Mouse (Mus musculus) spleen, adult 2 months (tissue): ENCODE data around the gene Grik5. TPM values are rescaled to one million over a fixed set of nuclear protein-coding genes. Genes with fewer than 3 reads are reported as not detected.

ENCODE experiments used
- DNase-seq, 2 experiments: peaks; one replicate each; pipeline versions ENCODE4 v3.0.0 to v3.0.0-alpha.2; 2012 to 2021; ENCODE audit warnings: low spot score in 2 of 2, low read depth in 1 of 2
- H3K27ac ChIP-seq: fragments of 200-500 bp; 2 replicates; pipeline ENCODE4 v1.5.1; 2012; ENCODE audit warnings: low read length, inconsistent platforms; ENCODE audit not compliant: insufficient read depth
- H3K27me3 ChIP-seq: fragments of 200-500 bp; 2 replicates; pipeline ENCODE4 v1.6.1; 2012; ENCODE audit warnings: mild to moderate bottlenecking, moderate library complexity, low read length, inconsistent platforms; ENCODE audit not compliant: control insufficient read depth, insufficient read depth
- H3K36me3 ChIP-seq: fragments of 200-500 bp; 2 replicates; pipeline ENCODE4 v1.6.1; 2012; ENCODE audit warnings: mild to moderate bottlenecking, low read length, inconsistent platforms; ENCODE audit not compliant: control insufficient read depth, insufficient read depth
- H3K4me1 ChIP-seq: fragments of 200-500 bp; 2 replicates; pipeline ENCODE4 v1.6.1; 2011; ENCODE audit warnings: inconsistent platforms; ENCODE audit not compliant: control insufficient read depth, insufficient read depth, insufficient read length
- H3K4me3 ChIP-seq: fragments of 200-500 bp; 2 replicates; pipeline ENCODE4 v1.5.1; 2011; ENCODE audit warnings: mild to moderate bottlenecking, inconsistent platforms; ENCODE audit not compliant: insufficient read depth, insufficient read length; ENCODE audit errors: extremely low read depth
- CTCF ChIP-seq: fragments of 200-500 bp; IDR thresholded peaks from 2 replicates; pipeline ENCODE4 v1.5.1; 2011; ENCODE audit warnings: mild to moderate bottlenecking, inconsistent platforms; ENCODE audit not compliant: insufficient read depth, insufficient read length, insufficient replicate concordance; ENCODE audit errors: extremely low read depth
- POLR2A ChIP-seq: fragments of 200-500 bp; IDR thresholded peaks from 2 replicates; pipeline ENCODE4 v1.6.1; 2011; ENCODE audit warnings: low read depth, low read length, inconsistent platforms
- WGBS: fragments of 180-500 bp; shearing (Covaris S2); methylation state at CpG from one replicate; pipeline ENCODE4 v1.1.7; 2018; 5-methylcytosine and 5-hydroxymethylcytosine counted together
- polyA plus RNA-seq: library from polyadenylated mRNA; depleted of rRNA; stranded (reverse); fragments of >200 nt; gene quantifications from 2 replicates; pipeline ENCODE4 v1.2.3, GENCODE M21; 2012; rRNA removed

Gene Grik5
- 10.2 and 12.9 TPM in 2 replicates for polyA plus RNA-seq

DNA sequence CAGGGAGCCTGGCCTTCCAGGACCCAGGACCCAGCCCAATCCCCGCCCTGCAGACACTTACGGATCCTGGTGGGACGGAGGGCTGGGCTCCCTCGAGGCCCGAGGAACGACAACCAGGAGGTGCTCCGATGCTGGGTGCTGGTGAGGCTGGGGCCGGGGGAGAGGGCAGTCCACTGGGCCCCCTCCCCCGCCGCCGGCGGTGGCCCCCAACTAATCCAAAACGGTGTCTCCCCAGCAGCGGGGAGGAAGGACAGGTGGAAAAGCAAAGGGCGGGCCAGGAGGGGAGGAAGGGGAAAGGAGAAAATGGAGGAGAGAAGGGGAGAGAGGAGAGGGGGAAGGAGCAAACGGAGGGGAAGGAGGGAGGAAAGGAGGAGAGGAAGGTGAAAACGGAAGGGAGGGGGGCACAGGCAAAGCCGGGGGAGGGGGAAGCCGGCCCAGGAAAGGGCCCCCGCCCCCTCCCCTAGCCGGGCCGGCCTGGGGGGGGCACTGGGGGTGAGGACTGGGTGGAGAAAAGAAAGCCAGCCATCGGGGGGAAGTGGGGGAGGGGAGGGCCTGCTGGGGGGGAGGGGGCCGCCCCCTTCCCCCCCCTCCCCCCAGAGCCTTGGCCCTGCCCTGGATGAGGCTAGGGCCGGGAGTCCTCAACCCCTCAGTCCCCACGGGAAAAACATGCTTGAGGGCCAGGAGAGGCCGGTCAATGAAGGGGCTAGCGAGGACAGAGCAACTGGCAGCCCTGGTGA lies at the start of gene Grik5, which contains the start of gene Zfp574:
Gene Grik5 (minus strand): TSS at position 368 of the 737 bp plus-strand sequence.
Gene Zfp574 (plus strand): TSS at position 589 of the 737 bp plus-strand sequence.
- Histone ChIP-seq H3K27ac (no peak within 1 kb of the TSS), H3K4me1 (peaks cover 7% of the 10 kb centered on the region; the same call in 1 of the 2 replicates), H3K27me3 (peaks cover 4% of the 10 kb centered on the region; the same call in 1 of the 2 replicates), H3K4me3 (peak within 1 kb of the TSS; percentile 50), H3K36me3 (no peaks in the 10 kb centered on the region)
- no peak for TF ChIP-seq POLR2A
- no peak for TF ChIP-seq CTCF
- no peak for DNase-seq
- 14% methylated on average over 24 of the region's 28 CpGs for WGBS

DNA sequence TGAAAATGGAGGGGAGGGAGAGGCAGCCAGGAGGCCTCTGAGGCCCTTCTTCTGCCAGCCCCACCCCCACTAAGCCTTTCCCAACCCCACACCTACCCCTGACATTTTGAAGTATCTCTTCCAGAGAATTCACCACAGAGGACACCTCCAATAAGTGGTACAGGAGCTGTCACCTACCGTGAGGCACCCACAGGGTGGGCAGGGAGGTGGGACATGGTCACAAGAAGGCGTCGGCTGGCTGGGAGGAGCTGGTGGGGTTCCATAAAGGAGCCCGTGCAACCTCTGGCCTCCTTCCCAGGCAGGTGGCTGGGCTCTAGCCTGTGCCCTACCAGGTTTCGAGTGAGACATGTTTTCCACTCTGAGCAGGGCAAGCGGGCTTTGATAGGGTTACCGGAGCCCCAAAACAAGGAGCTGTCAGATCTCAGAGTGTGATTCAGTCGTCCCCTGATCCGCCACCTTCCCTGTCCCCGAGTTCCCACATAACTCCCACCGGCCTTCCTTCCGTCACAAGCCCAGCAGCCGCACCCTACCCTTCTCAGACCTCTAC lies 49.2 kb upstream of the Grik5 start:
- TF ChIP-seq POLR2A: no peak
- TF ChIP-seq CTCF: no peak
- H3K27ac ChIP-seq: peak overlapping the region; percentile 89
- H3K36me3 ChIP-seq: peaks cover 4% of the 10 kb centered on the region; the same call in 1 of the 2 replicates
- 74% methylated on average over 13 of the region's 13 CpGs for WGBS
- H3K4me1 ChIP-seq: peaks cover 39% of the 10 kb centered on the region; the same call in 1 of the 2 replicates
- peak overlapping the region; percentile 44; the same call in 1 of the 2 replicates for H3K4me3 ChIP-seq
- no peaks in the 10 kb centered on the region for H3K27me3 ChIP-seq
- no peak for DNase-seq

DNA sequence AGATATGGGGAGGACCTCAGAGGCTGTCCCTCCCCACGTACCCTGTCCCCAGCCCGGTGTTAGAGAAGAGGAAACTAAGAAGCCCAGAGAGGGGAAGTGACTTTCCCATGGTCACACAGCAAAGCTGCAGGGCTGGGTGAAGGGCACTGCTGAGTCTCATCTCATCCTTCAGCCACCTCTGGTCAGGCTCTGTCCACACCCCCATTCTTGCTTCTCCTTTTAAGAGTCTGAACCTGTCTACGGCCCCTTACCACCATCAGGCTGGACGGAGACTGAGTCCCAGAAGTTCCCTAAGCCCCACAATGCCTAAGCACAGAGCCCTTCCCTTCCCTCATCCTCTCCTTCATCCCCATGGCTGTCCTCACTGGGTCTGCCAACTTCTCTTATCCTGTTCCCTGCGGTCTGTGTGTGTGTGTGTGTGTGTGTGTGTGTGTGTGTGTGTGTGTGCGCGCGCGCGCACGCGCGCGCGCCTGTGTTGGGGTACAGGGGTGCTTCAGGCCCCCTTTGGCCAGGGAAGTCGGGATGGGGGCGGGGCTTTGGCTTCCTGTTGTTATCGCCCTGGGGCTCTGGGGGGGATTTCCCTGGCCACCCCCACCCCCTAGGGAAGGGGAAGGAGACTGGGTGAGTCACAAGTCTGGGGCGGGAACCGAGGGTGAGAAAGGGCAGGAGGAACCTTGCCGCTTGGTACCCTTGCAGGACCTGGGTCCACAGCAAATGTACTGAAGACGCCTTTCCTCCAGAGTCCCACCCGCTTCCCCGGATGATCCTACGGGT lies 48.1 kb upstream of the Grik5 start:
- peak; percentile 44 to 91 for DNase-seq
- Histone ChIP-seq H3K36me3 (peaks cover 12% of the 10 kb centered on the region), H3K27ac (peak overlapping the region; percentile 89), H3K4me3 (peak overlapping the region; percentile 44), H3K4me1 (peaks cover 34% of the 10 kb centered on the region), H3K27me3 (no peaks in the 10 kb centered on the region)
- 9% methylated on average over 25 of the region's 25 CpGs for WGBS
- TF ChIP-seq CTCF (no peak), POLR2A (no peak)

DNA sequence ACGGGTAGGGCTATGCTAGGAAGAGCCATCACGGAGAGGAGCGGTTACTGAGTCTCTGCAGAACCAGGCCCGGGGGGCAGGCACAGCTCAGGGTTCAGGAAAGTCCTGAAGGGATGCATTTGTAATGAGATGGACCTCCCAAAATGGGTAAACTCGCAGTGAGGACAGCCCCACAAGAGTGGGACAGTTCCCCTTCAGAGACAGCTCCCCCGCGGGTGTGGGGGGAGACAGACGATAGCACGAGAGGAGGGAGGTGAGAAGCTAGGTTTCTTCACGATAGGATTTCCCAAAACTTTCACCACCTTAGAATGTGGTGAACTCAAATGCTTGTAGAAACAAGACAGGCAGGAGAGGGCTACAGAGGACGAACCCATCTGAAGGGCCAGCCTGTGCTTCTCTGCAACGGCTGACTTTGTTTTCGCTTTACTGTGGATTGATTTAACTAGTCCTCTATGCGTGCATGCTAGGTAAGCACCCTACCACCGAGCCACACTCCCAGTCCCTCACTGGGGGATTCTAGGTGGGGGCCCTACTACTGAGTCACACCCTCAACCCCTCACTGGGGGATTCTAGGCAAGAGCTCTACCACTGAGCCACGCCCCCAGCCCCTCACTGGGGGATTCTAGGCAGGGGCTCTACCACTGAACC lies 40.9 kb upstream of the Grik5 start:
- TF ChIP-seq POLR2A (no peak), CTCF (no peak)
- WGBS: 64% methylated on average over 16 of the region's 16 CpGs
- Histone ChIP-seq H3K4me3 (no peak overlapping the region), H3K27me3 (no peaks in the 10 kb centered on the region), H3K36me3 (peaks cover 26% of the 10 kb centered on the region), H3K4me1 (peaks cover 22% of the 10 kb centered on the region), H3K27ac (peak overlapping the region; percentile 83)
- no peak for DNase-seq

DNA sequence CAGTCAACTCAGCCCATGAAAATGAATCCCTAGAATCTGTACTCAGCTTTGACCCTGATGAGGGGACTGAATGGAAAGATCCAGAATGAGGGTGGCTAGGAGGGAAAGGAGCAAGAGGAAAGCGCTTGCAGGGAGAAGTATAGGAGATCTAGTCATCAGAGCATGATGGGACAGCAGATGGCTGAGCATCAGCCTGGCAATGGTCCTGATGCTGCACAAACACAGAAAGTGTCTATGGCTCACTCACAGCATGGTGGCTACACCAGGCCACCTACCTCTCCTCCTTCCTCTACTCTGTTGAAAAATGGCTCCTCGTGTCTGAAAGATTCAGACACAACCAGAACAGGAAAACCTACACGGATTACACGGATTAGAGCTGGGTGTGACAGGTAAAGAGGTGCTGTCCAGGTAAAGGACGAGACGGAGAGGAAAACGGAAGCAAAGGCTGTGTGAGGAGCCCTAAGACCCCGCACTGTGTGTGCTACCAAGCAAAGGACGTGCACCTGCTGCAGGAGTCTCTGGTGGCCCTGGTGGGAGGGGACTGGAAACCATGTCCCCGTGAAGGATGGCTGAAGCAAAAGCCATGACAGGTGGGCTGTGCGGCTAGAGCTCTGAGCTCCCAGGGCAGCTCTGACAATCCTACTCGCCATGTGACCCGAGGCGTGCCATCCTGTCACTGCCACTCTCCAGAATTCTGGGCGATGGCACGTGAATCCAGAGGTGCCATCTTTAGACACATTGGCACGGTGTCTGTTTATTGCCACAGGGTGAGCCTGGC lies 40.2 kb upstream of the Grik5 start:
- 64% methylated on average over 17 of the region's 17 CpGs for WGBS
- H3K27ac ChIP-seq: peak overlapping the region; percentile 83
- peaks cover 26% of the 10 kb centered on the region for H3K36me3 ChIP-seq

More for the DNA sequence above, 40.2 kb upstream of the Grik5 start:
- peaks cover 23% of the 10 kb centered on the region for H3K4me1 ChIP-seq
- TF ChIP-seq POLR2A (no peak), CTCF (no peak)
- peak in 1 of 2 experiments; percentile 45 for DNase-seq
- no peak overlapping the region for H3K4me3 ChIP-seq
- no peaks in the 10 kb centered on the region for H3K27me3 ChIP-seq
